Mouse (Mus musculus) retina, adult 2 months (tissue): ENCODE measurements around the gene A430078G23Rik.

ENCODE experiments used
- DNase-seq: peaks from one replicate; pipeline ENCODE4 v3.0.0-alpha.2; 2012; ENCODE audit warnings: low read depth, low spot score

Gene A430078G23Rik

GRCm38 (mm10) chr8:3348142-3348823 lies 4.9 kb upstream of the A430078G23Rik start:
- DNase-seq: no peak

GRCm38 (mm10) chr8:3350747-3351146 lies 2.5 kb upstream of the A430078G23Rik start:
- DNase-seq: no peak

GRCm38 (mm10) chr8:3352715-3353114 lies 500 bp upstream of the A430078G23Rik start:
- no peak for DNase-seq

GRCm38 (mm10) chr8:3353811-3354442 lies 712 bp downstream of the A430078G23Rik start:
- DNase-seq: no peak

GRCm38 (mm10) chr8:3354443-3354812 lies 1.2 kb downstream of the A430078G23Rik start:
- DNase-seq: no peak

GRCm38 (mm10) chr8:3355586-3355985 lies 2.4 kb downstream of the A430078G23Rik start:
- DNase-seq: no peak

- DNase-seq: peak; percentile 39
Measured at GRCm38 (mm10) chr8:3358060-3358459, 4.8 kb downstream of the A430078G23Rik start.

GRCm38 (mm10) chr8:3367086-3367485 lies 13.9 kb downstream of the A430078G23Rik start:
- DNase-seq: no peak

GRCm38 (mm10) chr8:3368091-3368490 lies 14.9 kb downstream of the A430078G23Rik start:
- DNase-seq: no peak

- no peak for DNase-seq
Measured at GRCm38 (mm10) chr8:3375748-3376147, 22.5 kb downstream of the A430078G23Rik start.

GRCm38 (mm10) chr8:3376641-3377274 lies 23.5 kb downstream of the A430078G23Rik start:
- DNase-seq: no peak

GRCm38 (mm10) chr8:3387286-3387685 lies 34.1 kb downstream of the A430078G23Rik start:
- DNase-seq: no peak

GRCm38 (mm10) chr8:3388591-3389338 lies 35.5 kb downstream of the A430078G23Rik start:
- DNase-seq: no peak

- DNase-seq: no peak
Measured at GRCm38 (mm10) chr8:3389506-3389905, 36.3 kb downstream of the A430078G23Rik start.

GRCm38 (mm10) chr8:3392293-3392692 lies 39.1 kb downstream of the A430078G23Rik start:
- DNase-seq: no peak

GRCm38 (mm10) chr8:3392771-3393710 lies 39.8 kb downstream of the A430078G23Rik start, which contains the start of gene Arhgef18:
Gene Arhgef18, plus strand, starts transcription at chr8:3393006.
- DNase-seq: peak; percentile 69

- DNase-seq: no peak
Measured at GRCm38 (mm10) chr8:3394600-3394999, 41.4 kb downstream of the A430078G23Rik start.

GRCm38 (mm10) chr8:3395246-3395645 lies 42.0 kb downstream of the A430078G23Rik start:
- no peak for DNase-seq

- DNase-seq: no peak
Measured at GRCm38 (mm10) chr8:3397597-3397996, 44.4 kb downstream of the A430078G23Rik start.

- DNase-seq: peak; percentile 52
Measured at GRCm38 (mm10) chr8:3400509-3400908, 47.3 kb downstream of the A430078G23Rik start.

- DNase-seq: no peak
Measured at GRCm38 (mm10) chr8:3407417-3407816, 54.2 kb downstream of the A430078G23Rik start.
